23 mouse cellular contexts compared by ENCODE assay signal in genomic region chr15:79216191-79216590, GRCm38 (mm10). TPM values are rescaled to one million over a fixed set of nuclear protein-coding genes. Genes with fewer than 3 reads are reported as not detected.
"Had no signal": no experiment of that assay in that cellular context is flagged by ENCODE, and none has a peak within 500 bp of the region (broad histone marks: within the 10 kb centered on the region; RNA-seq: fewer than 3 reads in every experiment).

No protein-coding gene starts in this region.

- DNase-seq: liver, postnatal 0 days; lung, adult 2 months; lung, postnatal 14 days; lung, postnatal 36 days; right cerebral cortex, postnatal 14 days; thymus, adult 2 months; thymus, postnatal 14 days; thymus, postnatal 36 days had no signal

- H3K36me3 ChIP-seq: liver, embryonic 15.5 days; lung, embryonic 15.5 days; midbrain, embryonic 13.5 days; midbrain, embryonic 15.5 days; neural tube, embryonic 12.5 days; stomach, embryonic 15.5 days had no signal

- H3K4me1 ChIP-seq: liver, embryonic 15.5 days; lung, embryonic 15.5 days; midbrain, embryonic 15.5 days; stomach, embryonic 15.5 days had no signal

- H3K9me3 ChIP-seq: liver, embryonic 15.5 days; lung, embryonic 15.5 days; megakaryocyte, embryonic 14.5 days; midbrain, embryonic 13.5 days; midbrain, embryonic 15.5 days; neural tube, embryonic 12.5 days; stomach, embryonic 15.5 days had no signal

- ATAC-seq: liver, postnatal 0 days; lung, postnatal 0 days; midbrain, embryonic 13.5 days; midbrain, embryonic 15.5 days had no signal

- H3K27me3 ChIP-seq: liver, embryonic 15.5 days; lung, embryonic 15.5 days; midbrain, embryonic 13.5 days; midbrain, embryonic 15.5 days; neural tube, embryonic 12.5 days; stomach, embryonic 15.5 days had no signal

- H3K9ac ChIP-seq: liver, embryonic 15.5 days; liver, postnatal 0 days; lung, embryonic 15.5 days; midbrain, embryonic 13.5 days; midbrain, embryonic 15.5 days; neural tube, embryonic 12.5 days; stomach, embryonic 15.5 days had no signal

- H3K4me3 ChIP-seq: liver, embryonic 15.5 days; lung, embryonic 15.5 days; megakaryocyte, embryonic 14.5 days; midbrain, embryonic 13.5 days; midbrain, embryonic 15.5 days; neural tube, embryonic 12.5 days; stomach, embryonic 15.5 days had no signal

- H3K4me2 ChIP-seq: liver, embryonic 15.5 days; lung, embryonic 15.5 days; midbrain, embryonic 11.5 days; midbrain, embryonic 13.5 days; midbrain, embryonic 15.5 days; neural tube, embryonic 12.5 days; stomach, embryonic 15.5 days had no signal

- H3K27ac ChIP-seq: liver, embryonic 15.5 days; lung, embryonic 15.5 days; macrophage; midbrain, embryonic 13.5 days; midbrain, embryonic 15.5 days; neural tube, embryonic 12.5 days; stomach, embryonic 15.5 days; stomach, postnatal 0 days had no signal

RNA-seq across cellular contexts. Expression of gene Gm49486, which starts 13.0 kb away (rescaled TPM):
- total RNA-seq: monocyte, adult 5-6 weeks had no signal
- polyA plus RNA-seq: liver, embryonic 15.5 days; macrophage; spleen, adult 2 months had no signal

RNA-seq across cellular contexts. Expression of gene Slc16a8, which starts 38.4 kb away (rescaled TPM):
- total RNA-seq: megakaryocyte progenitor cell, adult 5-6 weeks; monocyte, adult 5-6 weeks; neutrophil, adult 5-6 weeks had no signal
- polyA plus RNA-seq: liver, embryonic 15.5 days; liver, postnatal 0 days; macrophage; spleen, adult 2 months had no signal

RNA-seq across cellular contexts. Expression of gene Sox10, which starts 51.2 kb away (rescaled TPM):
- total RNA-seq: megakaryocyte progenitor cell, adult 5-6 weeks; monocyte, adult 5-6 weeks; neutrophil, adult 5-6 weeks had no signal
- polyA plus RNA-seq: macrophage had no signal
